ENCODE assay signal across 8 mouse cellular contexts in the genomic region with DNA sequence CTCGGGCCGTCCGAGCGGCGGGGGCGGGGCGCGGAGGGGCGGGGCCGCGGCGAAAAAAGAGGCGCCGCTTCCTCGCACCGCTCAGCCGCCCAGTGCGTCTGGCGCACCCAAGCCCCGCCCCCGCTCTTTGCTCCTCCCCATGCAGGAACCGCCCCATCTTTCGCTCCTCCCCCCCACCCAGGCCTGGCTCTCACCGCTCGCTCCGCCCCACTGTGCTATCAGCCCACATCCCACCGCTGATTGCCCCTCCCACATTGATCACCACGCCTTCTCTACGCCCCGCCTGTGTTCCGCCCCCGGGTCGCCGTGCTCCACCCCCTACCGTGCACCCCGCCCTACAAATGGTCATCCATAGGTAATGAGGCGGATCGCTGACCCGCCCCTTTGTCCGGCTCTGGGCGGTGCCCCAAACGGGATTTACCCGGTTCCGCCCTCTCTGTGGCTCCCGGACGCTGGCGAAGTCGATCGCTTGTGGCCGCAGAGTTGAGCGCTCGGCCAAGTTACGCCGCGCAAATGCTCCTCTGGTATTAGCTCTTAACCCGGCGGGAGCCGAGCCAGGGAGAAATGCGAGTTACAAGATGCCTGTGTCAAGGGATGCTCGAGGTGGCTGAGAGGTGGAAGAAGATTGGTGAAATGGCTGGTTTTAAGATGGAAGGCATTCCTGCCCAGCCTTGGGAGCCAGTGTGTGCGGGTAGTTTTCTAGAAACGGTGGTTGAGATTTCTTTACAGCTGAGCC. TPM values are rescaled to one million over a fixed set of nuclear protein-coding genes. Genes with fewer than 3 reads are reported as not detected.
A peak's percentile ranks its signal among the peaks of the same experiment; 100 is the strongest.
DNase-seq lines count a peak whose midpoint lies in the region; ATAC-seq and TF ChIP-seq lines count a peak whose summit lies in the region.

No protein-coding gene starts in this region.

- H3K4me2 ChIP-seq in heart, embryonic 16.5 days (ENCODE audit: low read depth, low read length): peak overlapping the region; percentile 90
- peak overlapping the region; percentile 90 for H3K4me2 ChIP-seq in liver, embryonic 16.5 days (ENCODE audit: low read depth, low read length)
- H3K4me2 ChIP-seq in neural tube, embryonic 13.5 days: peak overlapping the region; percentile 81

- peaks cover 20% of the 10 kb centered on the region for H3K27me3 ChIP-seq in forebrain, embryonic 10.5 days (ENCODE audit: poor library complexity, severe bottlenecking)
- no peaks in the 10 kb centered on the region for H3K27me3 ChIP-seq in heart, embryonic 16.5 days (ENCODE audit: control insufficient read depth, insufficient read depth, low read length)
- H3K27me3 ChIP-seq in liver, embryonic 16.5 days (ENCODE audit: control insufficient read depth, insufficient read depth, low read depth, low read length): no peaks in the 10 kb centered on the region
- no peaks in the 10 kb centered on the region for H3K27me3 ChIP-seq in neural tube, embryonic 13.5 days
- no peaks in the 10 kb centered on the region for H3K27me3 ChIP-seq in testis, adult 2 months (ENCODE audit: control insufficient read depth, insufficient read depth, low read length)

- H3K27ac ChIP-seq in forebrain, embryonic 10.5 days: peak overlapping the region; percentile 95
- peak overlapping the region; percentile 93 for H3K27ac ChIP-seq in heart, embryonic 16.5 days (ENCODE audit: low read length)
- H3K27ac ChIP-seq in liver, embryonic 16.5 days (ENCODE audit: low read length): peak overlapping the region; percentile 96
- peak overlapping the region; percentile 91 for H3K27ac ChIP-seq in neural tube, embryonic 13.5 days (replicated peaks)
- peak overlapping the region; percentile 65 for H3K27ac ChIP-seq in testis, adult 2 months (ENCODE audit: control insufficient read depth, insufficient read depth, low read depth, low read length)

- WGBS in forebrain, embryonic 10.5 days: under 1% methylated on average over 60 of the region's 62 CpGs
- WGBS in heart, embryonic 16.5 days: under 1% methylated on average over 53 of the region's 62 CpGs
- WGBS in liver, embryonic 16.5 days (ENCODE audit: insufficient replicate concordance): under 1% methylated on average over 59 of the region's 62 CpGs
- WGBS in neural tube, embryonic 13.5 days: under 1% methylated on average over 59 of the region's 62 CpGs

- H3K4me3 ChIP-seq in forebrain, embryonic 10.5 days: peak overlapping the region; percentile 88
- H3K4me3 ChIP-seq in heart, embryonic 16.5 days (ENCODE audit: low read length): peak overlapping the region; percentile 92
- H3K4me3 ChIP-seq in liver, embryonic 16.5 days (ENCODE audit: low read depth, low read length): peak overlapping the region; percentile 86
- peak overlapping the region; percentile 93 for H3K4me3 ChIP-seq in neural tube, embryonic 13.5 days
- H3K4me3 ChIP-seq in testis, adult 2 months (ENCODE audit: control insufficient read depth, low read depth, low read length): peak overlapping the region; percentile 84

- no peaks in the 10 kb centered on the region for H3K9me3 ChIP-seq in forebrain, embryonic 10.5 days
- H3K9me3 ChIP-seq in heart, embryonic 16.5 days (replicated peaks; ENCODE audit: control insufficient read depth, low read length): no peaks in the 10 kb centered on the region
- no peaks in the 10 kb centered on the region for H3K9me3 ChIP-seq in liver, embryonic 16.5 days (replicated peaks; ENCODE audit: control insufficient read depth, low read length)
- no peaks in the 10 kb centered on the region for H3K9me3 ChIP-seq in neural tube, embryonic 13.5 days

- H3K4me1 ChIP-seq in forebrain, embryonic 10.5 days: peaks cover 48% of the 10 kb centered on the region
- peaks cover 33% of the 10 kb centered on the region for H3K4me1 ChIP-seq in heart, embryonic 16.5 days (ENCODE audit: control insufficient read depth, insufficient read depth, low read length)
- peaks cover 48% of the 10 kb centered on the region for H3K4me1 ChIP-seq in liver, embryonic 16.5 days (ENCODE audit: control insufficient read depth, low read depth, low read length)
- peaks cover 48% of the 10 kb centered on the region for H3K4me1 ChIP-seq in neural tube, embryonic 13.5 days (replicated peaks)
- H3K4me1 ChIP-seq in testis, adult 2 months (ENCODE audit: control insufficient read depth, insufficient read depth, low read length): peaks cover 11% of the 10 kb centered on the region

- 0 out of 2 replicates have a peak, but pooled peaks cover 7% of the 10 kb centered on the region for H3K36me3 ChIP-seq in forebrain, embryonic 10.5 days (replicated peaks)
- no peaks in the 10 kb centered on the region for H3K36me3 ChIP-seq in heart, embryonic 16.5 days (ENCODE audit: control insufficient read depth, insufficient read depth)
- no peaks in the 10 kb centered on the region for H3K36me3 ChIP-seq in liver, embryonic 16.5 days (ENCODE audit: control insufficient read depth, insufficient read depth)
- no peaks in the 10 kb centered on the region for H3K36me3 ChIP-seq in neural tube, embryonic 13.5 days
- no peaks in the 10 kb centered on the region for H3K36me3 ChIP-seq in testis, adult 2 months (ENCODE audit: control insufficient read depth, insufficient read depth, low read length)

- TF ChIP-seq POLR2A in testis, adult 2 months (IDR thresholded peaks at IDR 0.05; ENCODE audit: control insufficient read depth, low read depth, low read length): no peak

- peak overlapping the region; percentile 96 for H3K9ac ChIP-seq in heart, embryonic 16.5 days (ENCODE audit: low read length)
- H3K9ac ChIP-seq in liver, embryonic 16.5 days (ENCODE audit: low read depth, low read length): peak overlapping the region; percentile 96
- H3K9ac ChIP-seq in neural tube, embryonic 13.5 days: peak overlapping the region; percentile 92

- TF ChIP-seq CTCF in testis, adult 2 months (IDR thresholded peaks at IDR 0.05; ENCODE audit: control insufficient read depth, insufficient read depth, insufficient replicate concordance, low read depth, low read length): no peak

- ATAC-seq in heart, embryonic 16.5 days (replicated peaks; ENCODE audit: extremely low read depth, insufficient read depth, low FRiP score): peak; percentile 95
- peak; percentile 88 for ATAC-seq in liver, embryonic 16.5 days (ENCODE audit: low read depth)
- peak; percentile 93 for ATAC-seq in neural tube, embryonic 13.5 days (ENCODE audit: low read depth)

- DNase-seq in CD8-positive naive resting alpha-beta T cell, adult 2 months (ENCODE audit: low read depth in 2 of 2, low spot score in 2 of 2): peak; percentile 91 to 94
- DNase-seq in c-Kit-positive CD71-negative TER-119-negative erythroid progenitor cells, embryonic 14.5 days (ENCODE audit: low read depth): peak; percentile 88
- peak; percentile 98 for DNase-seq in forebrain, embryonic 10.5 days (ENCODE audit: extremely low spot score, low spot score)
- DNase-seq in kidney, postnatal 36 days: peak; percentile 99

RNA-seq across cellular contexts. Expression of a gene that starts 0.4 kb away (rescaled TPM):
- 89.3 and 93.9 TPM in 2 replicates for polyA plus RNA-seq in forebrain, embryonic 10.5 days (2016; fragmentation: Nextera tagmentation; extraction: Ambion mirVana)
- polyA plus RNA-seq in heart, embryonic 16.5 days (2015; fragmentation: Nextera tagmentation; extraction: Ambion mirVana): 44.4 and 46.1 TPM in 2 replicates
- polyA plus RNA-seq in liver, embryonic 16.5 days (2015; fragmentation: Nextera tagmentation; extraction: Ambion mirVana): 29.1 and 30.0 TPM in 2 replicates
- 78.5 and 87.4 TPM in 2 replicates for polyA plus RNA-seq in neural tube, embryonic 13.5 days (2015; fragmentation: Nextera tagmentation; extraction: Ambion mirVana)
- 7.2 and 7.8 TPM in 2 replicates for polyA plus RNA-seq in testis, adult 2 months (2012; rRNA removed)

RNA-seq across cellular contexts. Expression of a gene that starts 46.6 kb away (rescaled TPM):
- 49.4 and 50.5 TPM in 2 replicates for polyA plus RNA-seq in forebrain, embryonic 10.5 days (2016; fragmentation: Nextera tagmentation; extraction: Ambion mirVana)
- polyA plus RNA-seq in heart, embryonic 16.5 days (2015; fragmentation: Nextera tagmentation; extraction: Ambion mirVana): 35.8 and 40.3 TPM in 2 replicates
- polyA plus RNA-seq in liver, embryonic 16.5 days (2015; fragmentation: Nextera tagmentation; extraction: Ambion mirVana): 92.7 and 96.5 TPM in 2 replicates
- 69.1 and 73.4 TPM in 2 replicates for polyA plus RNA-seq in neural tube, embryonic 13.5 days (2015; fragmentation: Nextera tagmentation; extraction: Ambion mirVana)
- polyA plus RNA-seq in testis, adult 2 months (2012; rRNA removed): 41.1 and 45.1 TPM in 2 replicates

Comparison
In these comparisons a context has a peak if more than half of its experiments do, and no peak if none do; other contexts are left out.
1. Peak in every context shown above with its lines: DNase-seq, ATAC-seq, H3K4me3 ChIP-seq and H3K27ac ChIP-seq.